Mouse (Mus musculus) heart, embryonic 16.5 days (tissue): ENCODE measurements around the gene Hpcal4. TPM values are rescaled to one million over a fixed set of nuclear protein-coding genes. Genes with fewer than 3 reads are reported as not detected.
"Not testable (repeated sequence)": the region's sequence is repeated elsewhere in the genome, so short reads cannot be mapped to it uniquely, and the experiment has no call there.

Experiments
- ATAC-seq: fragments of 200-750 bp; cut with Nextera tagmentation; replicated peaks from 2 replicates; pipeline ENCODE4 v1.8.0; 2017; ENCODE audit warnings: moderate number of reproducible peaks; ENCODE audit not compliant: insufficient read depth, low FRiP score; ENCODE audit errors: extremely low read depth
- H3K27ac ChIP-seq: fragments of 300-500 bp; sonication (generic); 2 replicates; pipeline ENCODE4 v1.5.1; 2014; ENCODE audit warnings: mild to moderate bottlenecking, low read length, control low read depth, moderate library complexity
- H3K27me3 ChIP-seq: fragments of 300-500 bp; sonication (generic); 2 replicates; pipeline ENCODE4 v1.6.1; 2014; ENCODE audit warnings: low read length, mixed read lengths; ENCODE audit not compliant: control insufficient read depth, insufficient read depth
- H3K36me3 ChIP-seq: fragments of 300-500 bp; sonication (generic); 2 replicates; pipeline ENCODE4 v1.6.1; 2014; ENCODE audit not compliant: control insufficient read depth, insufficient read depth
- H3K4me1 ChIP-seq: fragments of 300-500 bp; sonication (generic); 2 replicates; pipeline ENCODE4 v1.6.1; 2014; ENCODE audit warnings: low read length, mixed read lengths; ENCODE audit not compliant: control insufficient read depth, insufficient read depth
- H3K4me2 ChIP-seq: fragments of 300-500 bp; sonication (generic); 2 replicates; pipeline ENCODE4 v1.6.1; 2014; ENCODE audit warnings: low read depth, mild to moderate bottlenecking, control low read depth, low read length
- H3K4me3 ChIP-seq: fragments of 300-500 bp; sonication (generic); 2 replicates; pipeline ENCODE4 v1.5.1; 2014; ENCODE audit warnings: mild to moderate bottlenecking, control low read depth, low read length
- H3K9ac ChIP-seq: fragments of 300-500 bp; sonication (generic); 2 replicates; pipeline ENCODE4 v1.6.1; 2014; ENCODE audit warnings: low read length, control low read depth
- H3K9me3 ChIP-seq: fragments of 300-500 bp; sonication (generic); replicated peaks from 2 replicates; pipeline ENCODE4 v1.6.1; 2016; ENCODE audit warnings: low read length; ENCODE audit not compliant: control insufficient read depth
- WGBS: fragments of 180-500 bp; shearing (Covaris S2); extraction: QIAGEN DNeasy Blood & Tissue Kit; methylation state at CpG from one replicate; pipeline ENCODE4 v1.1.7; 2014; 5-methylcytosine and 5-hydroxymethylcytosine counted together
- polyA plus RNA-seq: library from polyadenylated mRNA; unstranded; fragments of >200 nt; fragmentation: Nextera tagmentation; extraction: Ambion mirVana; gene quantifications from 2 replicates; pipeline ENCODE4 v1.2.1, GENCODE M21; 2015

Gene Hpcal4
- polyA plus RNA-seq, 1 experiment from 2014 or later = 0.33 TPM

DNA sequence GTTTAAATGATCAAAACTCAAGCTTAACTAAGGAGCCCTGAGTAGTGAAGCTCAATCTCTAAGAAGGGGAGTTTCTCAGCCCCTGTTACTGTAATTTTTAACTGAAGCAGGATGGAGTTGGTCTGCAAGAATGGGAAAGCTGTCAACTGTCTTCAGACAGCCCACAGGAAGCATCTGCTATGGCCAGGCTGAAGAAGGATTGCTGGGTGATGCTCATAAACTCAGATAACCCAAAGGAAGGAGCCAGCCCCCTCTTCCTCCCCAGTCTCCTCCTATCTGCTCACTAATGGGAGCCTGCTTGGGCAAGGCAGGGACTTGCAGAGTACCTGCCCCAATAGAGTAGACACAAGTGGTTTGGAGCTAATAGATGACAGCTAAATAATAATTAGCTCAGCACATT is 27.2 kb upstream of the Hpcal4 start:
- no peaks in the 10 kb centered on the region for H3K36me3 ChIP-seq
- H3K4me3 ChIP-seq = no peak overlapping the region
- 0 out of 2 replicates have a peak, but pooled peaks cover 2% of the 10 kb centered on the region for H3K27me3 ChIP-seq

GRCm38 (mm10) chr4:123160571-123160970 is 22.5 kb upstream of the Hpcal4 start:
- no peak overlapping the region for H3K4me2 ChIP-seq
- no peak overlapping the region for H3K4me3 ChIP-seq
- no peaks in the 10 kb centered on the region for H3K36me3 ChIP-seq
- H3K4me1 ChIP-seq = peaks cover 6% of the 10 kb centered on the region; the same call in 1 of the 2 replicates
- no peak overlapping the region for H3K27ac ChIP-seq
- ATAC-seq = no peak
- no peak overlapping the region for H3K9ac ChIP-seq
- H3K9me3 ChIP-seq = no peaks in the 10 kb centered on the region
- 0 out of 2 replicates have a peak, but pooled peaks cover 2% of the 10 kb centered on the region for H3K27me3 ChIP-seq
- WGBS = 68% methylated on average over 6 of the region's 6 CpGs

More for the DNA sequence above, 27.2 kb upstream of the Hpcal4 start:
- Histone ChIP-seq H3K4me1 (no peaks in the 10 kb centered on the region), H3K9me3 (no peaks in the 10 kb centered on the region), H3K27ac (no peak overlapping the region), H3K4me2 (no peak overlapping the region), H3K9ac (no peak overlapping the region)
- no peak for ATAC-seq

DNA sequence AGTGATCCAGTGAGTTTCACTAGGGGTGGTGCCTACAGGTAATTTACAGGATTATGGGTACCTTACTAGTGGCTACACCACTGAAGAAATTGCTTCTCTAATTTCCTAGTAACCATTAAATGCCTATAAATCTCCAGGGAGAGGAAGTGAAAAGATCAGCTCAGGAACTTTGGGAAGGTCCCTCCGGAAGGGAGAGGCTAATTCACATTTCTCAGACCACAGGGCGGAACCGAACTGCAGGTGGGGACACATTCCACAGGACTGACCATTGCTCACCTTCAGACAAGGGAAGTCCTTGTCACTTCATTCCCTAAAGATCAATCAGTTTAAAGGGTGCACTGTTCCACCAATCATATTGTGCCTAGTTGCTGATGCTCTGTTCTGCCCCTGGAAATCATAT is 21.8 kb upstream of the Hpcal4 start:
- not testable (repeated sequence) for H3K27me3 ChIP-seq, H3K4me2 ChIP-seq, H3K9ac ChIP-seq, ATAC-seq, H3K4me3 ChIP-seq, H3K9me3 ChIP-seq, H3K4me1 ChIP-seq, H3K27ac ChIP-seq, H3K36me3 ChIP-seq
- 88% methylated on average over 3 of the region's 3 CpGs for WGBS

- no peak overlapping the region for H3K9ac ChIP-seq
- 9% methylated on average over 15 of the region's 15 CpGs for WGBS
- no peak for ATAC-seq
- 0 out of 2 replicates have a peak, but pooled peaks cover 2% of the 10 kb centered on the region for H3K27me3 ChIP-seq
- no peak overlapping the region for H3K4me3 ChIP-seq
- H3K4me1 ChIP-seq = peaks cover 6% of the 10 kb centered on the region; the same call in 1 of the 2 replicates
- H3K36me3 ChIP-seq = no peaks in the 10 kb centered on the region
- no peaks in the 10 kb centered on the region for H3K9me3 ChIP-seq
- H3K27ac ChIP-seq = no peak overlapping the region
- H3K4me2 ChIP-seq = peak overlapping the region; percentile 38
Measured at GRCm38 (mm10) chr4:123162305-123162917, 20.6 kb upstream of the Hpcal4 start.

DNA sequence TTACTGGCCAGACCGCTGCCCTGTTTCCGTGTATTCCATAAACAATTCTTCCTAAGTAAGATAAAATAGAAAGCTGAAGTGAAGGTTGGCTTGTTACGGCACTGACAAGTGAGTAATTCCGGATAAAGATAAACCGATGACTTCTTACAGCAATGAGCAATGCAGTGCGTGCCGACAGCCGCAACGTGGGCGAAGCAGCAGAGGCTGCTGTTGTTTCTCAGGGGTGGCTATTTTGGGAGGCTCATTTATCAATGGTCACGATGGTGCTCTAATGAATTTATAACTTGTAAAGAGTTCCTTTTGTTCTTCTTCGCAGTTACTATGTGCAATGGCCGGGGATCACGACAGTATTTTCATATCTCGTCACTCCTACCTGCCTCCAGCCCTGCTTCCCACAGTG is 18.9 kb upstream of the Hpcal4 start:
- Histone ChIP-seq H3K36me3 (no peaks in the 10 kb centered on the region), H3K4me3 (no peak overlapping the region), H3K9me3 (peaks cover 2% of the 10 kb centered on the region), H3K27ac (no peak overlapping the region), H3K4me2 (peak overlapping the region; percentile 28), H3K4me1 (peaks cover 6% of the 10 kb centered on the region; the same call in 1 of the 2 replicates), H3K9ac (no peak overlapping the region), H3K27me3 (0 out of 2 replicates have a peak, but pooled peaks cover 2% of the 10 kb centered on the region)
- ATAC-seq = no peak
- WGBS = 32% methylated on average over 15 of the region's 15 CpGs

- Histone ChIP-seq H3K4me3 (no peak overlapping the region), H3K4me2 (no peak overlapping the region), H3K9me3 (peaks cover 7% of the 10 kb centered on the region), H3K4me1 (no peaks in the 10 kb centered on the region), H3K27me3 (peaks cover 7% of the 10 kb centered on the region; the same call in 1 of the 2 replicates), H3K36me3 (no peaks in the 10 kb centered on the region), H3K9ac (no peak overlapping the region), H3K27ac (no peak overlapping the region)
- 0 out of 2 replicates have a peak, but pooled peaks have one; percentile 37 for ATAC-seq
Measured at GRCm38 (mm10) chr4:123171811-123172210, 11.2 kb upstream of the Hpcal4 start.

- Histone ChIP-seq H3K36me3 (no peaks in the 10 kb centered on the region), H3K4me3 (peak overlapping the region; percentile 58), H3K4me2 (peak overlapping the region; percentile 84), H3K4me1 (peaks cover 11% of the 10 kb centered on the region), H3K27me3 (peaks cover 72% of the 10 kb centered on the region), H3K9me3 (no peaks in the 10 kb centered on the region), H3K27ac (no peak overlapping the region), H3K9ac (peak overlapping the region; percentile 60)
- WGBS = 9% methylated on average over 44 of the region's 44 CpGs
- peak; percentile 91 for ATAC-seq
Measured at GRCm38 (mm10) chr4:123183239-123184056, 421 bp downstream of the Hpcal4 start.

GRCm38 (mm10) chr4:123184816-123185215 is 1.8 kb downstream of the Hpcal4 start:
- no peak overlapping the region for H3K27ac ChIP-seq
- H3K4me2 ChIP-seq = no peak overlapping the region
- no peak for ATAC-seq
- H3K9me3 ChIP-seq = no peaks in the 10 kb centered on the region
- peaks cover 11% of the 10 kb centered on the region for H3K4me1 ChIP-seq
- H3K9ac ChIP-seq = no peak overlapping the region
- H3K4me3 ChIP-seq = no peak overlapping the region
- WGBS = 48% methylated on average over 3 of the region's 3 CpGs
- peaks cover 70% of the 10 kb centered on the region for H3K27me3 ChIP-seq
- H3K36me3 ChIP-seq = no peaks in the 10 kb centered on the region

GRCm38 (mm10) chr4:123192336-123192735 is 9.3 kb downstream of the Hpcal4 start:
- peaks cover 21% of the 10 kb centered on the region for H3K27me3 ChIP-seq

More at GRCm38 (mm10) chr4:123192336-123192735, 9.3 kb downstream of the Hpcal4 start:
- Histone ChIP-seq H3K9me3 (no peaks in the 10 kb centered on the region), H3K4me3 (no peak overlapping the region), H3K36me3 (no peaks in the 10 kb centered on the region), H3K4me2 (no peak overlapping the region), H3K4me1 (0 out of 2 replicates have a peak, but pooled peaks cover 5% of the 10 kb centered on the region), H3K27ac (no peak overlapping the region), H3K9ac (no peak overlapping the region)
- no peak for ATAC-seq
- 52% methylated on average over 11 of the region's 11 CpGs for WGBS
